Mouse (Mus musculus): ENCODE measurements around the gene Wdr60. TPM values are rescaled to one million over a fixed set of nuclear protein-coding genes. Genes with fewer than 3 reads are reported as not detected.

Wdr60 gene
- polyA plus RNA-seq (2016; fragmentation: Nextera tagmentation; extraction: Ambion mirVana): 21.8 and 22.9 TPM in 2 replicates

GRCm38 (mm10) chr12:116262555-116263341 is at the start of gene Wdr60:
Gene Wdr60, minus strand, starts transcription at chr12:116263022.
- Histone ChIP-seq H3K9me3 (replicated peaks) (no peaks in the 10 kb centered on the region), H3K4me1 (0 out of 2 replicates have a peak, but pooled peaks cover 2% of the 10 kb centered on the region), H3K9ac (peak within 1 kb of the TSS; percentile 72), H3K4me2 (replicated peaks) (peak within 1 kb of the TSS; percentile 67), H3K36me3 (no peaks in the 10 kb centered on the region), H3K27me3 (no peaks in the 10 kb centered on the region), H3K4me3 (peak within 1 kb of the TSS; percentile 62), H3K27ac (peak within 1 kb of the TSS; percentile 76)
- ATAC-seq (ENCODE audit: low FRiP score): peak; percentile 99
- 3% methylated on average over 47 of the region's 47 CpGs for WGBS

- Histone ChIP-seq H3K9ac (no peak overlapping the region), H3K9me3 (replicated peaks) (no peaks in the 10 kb centered on the region), H3K4me2 (replicated peaks) (no peak overlapping the region), H3K4me1 (no peaks in the 10 kb centered on the region), H3K27me3 (no peaks in the 10 kb centered on the region), H3K4me3 (no peak overlapping the region), H3K27ac (no peak overlapping the region), H3K36me3 (no peaks in the 10 kb centered on the region)
- WGBS: 87% methylated on average over 2 of the region's 2 CpGs
- no peak for ATAC-seq (ENCODE audit: low FRiP score)
These were observed 45.8 kb upstream of the Wdr60 start for GRCm38 (mm10) chr12:116308612-116309011.

DNA sequence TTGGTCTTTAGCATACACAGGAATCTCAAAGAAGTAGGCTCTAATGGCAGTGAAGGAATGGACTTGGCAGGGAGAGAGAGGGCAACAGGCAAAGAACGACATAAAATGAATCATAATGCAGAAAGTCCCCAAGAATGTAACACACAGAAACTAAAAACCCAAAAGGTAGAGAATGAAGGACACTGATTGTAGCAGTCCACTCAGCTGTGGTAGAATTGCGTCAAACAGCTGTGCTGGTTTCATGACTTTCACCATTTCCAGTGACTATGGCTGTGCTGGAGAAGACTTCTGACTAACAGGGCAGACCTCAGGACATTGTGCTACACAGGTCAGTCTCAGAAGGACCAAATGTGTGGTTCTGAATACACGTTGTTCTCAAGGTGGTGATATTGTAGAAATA is 45.0 kb upstream of the Wdr60 start:
- H3K4me3 ChIP-seq: no peak overlapping the region
- 95% methylated on average over 3 of the region's 3 CpGs for WGBS

GRCm38 (mm10) chr12:116306042-116306441 is 43.2 kb upstream of the Wdr60 start:
- Histone ChIP-seq H3K27ac (no peak overlapping the region), H3K4me1 (no peaks in the 10 kb centered on the region), H3K9ac (no peak overlapping the region), H3K9me3 (replicated peaks) (no peaks in the 10 kb centered on the region), H3K36me3 (no peaks in the 10 kb centered on the region), H3K4me2 (replicated peaks) (no peak overlapping the region), H3K4me3 (no peak overlapping the region), H3K27me3 (no peaks in the 10 kb centered on the region)
- no peak for ATAC-seq (ENCODE audit: low FRiP score)
- 71% methylated on average over 1 of the region's 1 CpGs for WGBS

More for the DNA sequence above, 45.0 kb upstream of the Wdr60 start:
- H3K27me3 ChIP-seq: no peaks in the 10 kb centered on the region
- H3K9me3 ChIP-seq (replicated peaks): no peaks in the 10 kb centered on the region
- no peaks in the 10 kb centered on the region for H3K36me3 ChIP-seq
- no peak for ATAC-seq (ENCODE audit: low FRiP score)
- H3K4me2 ChIP-seq (replicated peaks): no peak overlapping the region
- H3K4me1 ChIP-seq: no peaks in the 10 kb centered on the region
- no peak overlapping the region for H3K27ac ChIP-seq
- no peak overlapping the region for H3K9ac ChIP-seq

DNA sequence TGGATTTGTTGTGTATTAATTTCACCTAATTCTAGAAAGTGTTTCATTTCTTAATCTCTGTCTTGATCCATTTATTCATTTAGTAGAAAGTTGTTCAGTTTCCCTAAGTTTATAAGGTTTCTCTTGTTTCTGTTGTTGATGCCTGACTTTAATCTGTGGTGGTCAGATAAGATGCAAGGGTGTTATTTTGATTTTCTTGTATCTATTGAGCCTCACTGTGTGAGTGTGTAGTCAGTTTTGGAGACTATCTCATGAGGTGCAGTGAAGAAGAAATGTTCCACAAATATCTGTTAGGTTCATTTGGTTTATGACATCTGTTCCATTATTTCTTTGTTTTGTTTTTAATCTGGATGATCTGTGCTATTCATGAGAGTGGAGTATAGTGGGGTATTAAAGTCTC is 39.4 kb upstream of the Wdr60 start:
- Histone ChIP-seq H3K27ac (no peak overlapping the region), H3K4me2 (replicated peaks) (no peak overlapping the region), H3K36me3 (no peaks in the 10 kb centered on the region), H3K9me3 (replicated peaks) (no peaks in the 10 kb centered on the region), H3K4me3 (no peak overlapping the region), H3K4me1 (no peaks in the 10 kb centered on the region), H3K9ac (no peak overlapping the region), H3K27me3 (no peaks in the 10 kb centered on the region)
- ATAC-seq (ENCODE audit: low FRiP score): no peak

DNA sequence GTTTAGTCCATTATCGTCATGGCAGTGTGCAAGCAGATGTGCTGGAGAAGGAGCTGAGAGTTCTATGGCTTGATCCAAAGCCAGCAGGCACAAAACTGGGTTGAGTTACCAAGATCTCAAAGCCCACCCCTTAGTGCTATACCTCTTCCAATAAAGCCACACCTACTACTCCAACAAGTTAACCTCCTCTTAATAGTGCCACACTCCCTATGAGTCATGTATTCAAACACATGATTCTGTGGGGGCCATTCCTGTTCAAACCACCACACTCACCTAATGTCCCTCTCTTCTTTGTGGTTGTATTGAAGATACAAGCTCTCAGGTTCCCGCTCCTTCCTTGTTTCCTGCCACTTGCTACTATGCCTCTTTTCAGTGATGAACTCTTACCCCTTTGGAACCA is 37.1 kb upstream of the Wdr60 start:
- WGBS: 93% methylated on average over 2 of the region's 2 CpGs
- ATAC-seq (ENCODE audit: low FRiP score): no peak
- no peaks in the 10 kb centered on the region for H3K27me3 ChIP-seq

GRCm38 (mm10) chr12:116293599-116294292 is 30.9 kb upstream of the Wdr60 start:
- H3K27me3 ChIP-seq: no peaks in the 10 kb centered on the region
- H3K9me3 ChIP-seq (replicated peaks): no peaks in the 10 kb centered on the region
- no peaks in the 10 kb centered on the region for H3K4me1 ChIP-seq
- no peak overlapping the region for H3K4me2 ChIP-seq (replicated peaks)
- no peak for ATAC-seq (ENCODE audit: low FRiP score)
- no peak overlapping the region for H3K9ac ChIP-seq
- no peaks in the 10 kb centered on the region for H3K36me3 ChIP-seq
- H3K4me3 ChIP-seq: no peak overlapping the region
- 88% methylated on average over 4 of the region's 4 CpGs for WGBS
- H3K27ac ChIP-seq: no peak overlapping the region

More for the DNA sequence above, 37.1 kb upstream of the Wdr60 start:
- no peaks in the 10 kb centered on the region for H3K4me1 ChIP-seq
- no peak overlapping the region for H3K4me2 ChIP-seq (replicated peaks)
- H3K36me3 ChIP-seq: no peaks in the 10 kb centered on the region
- no peaks in the 10 kb centered on the region for H3K9me3 ChIP-seq (replicated peaks)
- no peak overlapping the region for H3K27ac ChIP-seq
- no peak overlapping the region for H3K4me3 ChIP-seq
- H3K9ac ChIP-seq: no peak overlapping the region

DNA sequence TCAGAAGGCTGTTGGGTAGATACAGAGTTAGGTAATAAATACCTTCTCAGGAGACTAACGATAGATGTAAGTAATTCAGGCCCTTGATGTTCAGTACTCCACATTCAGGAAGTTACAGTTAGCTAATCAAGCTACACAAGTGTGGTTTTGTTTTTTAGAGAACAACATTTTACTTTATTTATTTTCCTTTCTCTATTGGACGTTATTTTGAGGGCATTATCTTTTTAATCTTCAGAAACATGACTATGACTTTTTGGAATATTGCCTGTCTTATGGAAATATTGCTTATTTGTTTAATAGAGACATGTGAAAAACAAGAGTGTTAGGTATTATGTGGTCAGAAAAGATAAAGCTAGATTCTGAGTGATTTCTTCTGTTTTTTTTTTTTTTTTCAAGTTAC is 30.4 kb upstream of the Wdr60 start:
- 84% methylated on average over 2 of the region's 2 CpGs for WGBS
- no peak overlapping the region for H3K9ac ChIP-seq
- H3K27ac ChIP-seq: no peak overlapping the region
- H3K27me3 ChIP-seq: no peaks in the 10 kb centered on the region
- H3K4me3 ChIP-seq: no peak overlapping the region
- no peak overlapping the region for H3K4me2 ChIP-seq (replicated peaks)
- no peaks in the 10 kb centered on the region for H3K9me3 ChIP-seq (replicated peaks)
- H3K4me1 ChIP-seq: no peaks in the 10 kb centered on the region
- no peaks in the 10 kb centered on the region for H3K36me3 ChIP-seq
- ATAC-seq (ENCODE audit: low FRiP score): no peak

- H3K4me1 ChIP-seq: peaks cover 9% of the 10 kb centered on the region
- no peak overlapping the region for H3K27ac ChIP-seq
- ATAC-seq (ENCODE audit: low FRiP score): no peak
- no peaks in the 10 kb centered on the region for H3K36me3 ChIP-seq
- H3K4me2 ChIP-seq (replicated peaks): no peak overlapping the region
- 92% methylated on average over 2 of the region's 2 CpGs for WGBS
- H3K27me3 ChIP-seq: no peaks in the 10 kb centered on the region
- no peak overlapping the region for H3K4me3 ChIP-seq
- no peaks in the 10 kb centered on the region for H3K9me3 ChIP-seq (replicated peaks)
- no peak overlapping the region for H3K9ac ChIP-seq
These were observed 20.7 kb upstream of the Wdr60 start for GRCm38 (mm10) chr12:116283511-116283910.

- Histone ChIP-seq H3K36me3 (no peaks in the 10 kb centered on the region), H3K4me1 (peaks cover 9% of the 10 kb centered on the region), H3K27me3 (no peaks in the 10 kb centered on the region), H3K4me2 (replicated peaks) (no peak overlapping the region), H3K4me3 (no peak overlapping the region), H3K27ac (no peak overlapping the region), H3K9me3 (replicated peaks) (no peaks in the 10 kb centered on the region), H3K9ac (no peak overlapping the region)
- no peak for ATAC-seq (ENCODE audit: low FRiP score)
- 93% methylated on average over 2 of the region's 2 CpGs for WGBS
These were observed 20.0 kb upstream of the Wdr60 start for GRCm38 (mm10) chr12:116282856-116283255.

- peak overlapping the region; percentile 97 for H3K27ac ChIP-seq
- no peaks in the 10 kb centered on the region for H3K36me3 ChIP-seq
- H3K27me3 ChIP-seq: no peaks in the 10 kb centered on the region
- peak overlapping the region; percentile 91 for H3K9ac ChIP-seq
- H3K9me3 ChIP-seq (replicated peaks): no peaks in the 10 kb centered on the region
- H3K4me3 ChIP-seq: peak overlapping the region; percentile 83
- WGBS: 1% methylated on average over 55 of the region's 55 CpGs
- H3K4me1 ChIP-seq: peaks cover 9% of the 10 kb centered on the region
- peak; percentile 77 for ATAC-seq (ENCODE audit: low FRiP score)
- H3K4me2 ChIP-seq (replicated peaks): peak overlapping the region; percentile 99
These were observed 18.8 kb upstream of the Wdr60 start for GRCm38 (mm10) chr12:116281427-116282281.

All from hindbrain, embryonic 12.5 days (tissue).